Mouse (Mus musculus) liver, adult 2 months (tissue): Measurements from ENCODE around the gene Eno2.

ENCODE experiments used
- CTCF ChIP-seq: fragments of 200-500 bp; IDR thresholded peaks from 2 replicates; pipeline ENCODE4 v1.5.1; 2011; ENCODE audit warnings: low read depth, low read length, control low read depth
- POLR2A ChIP-seq: fragments of 200-500 bp; IDR thresholded peaks from 2 replicates; pipeline ENCODE4 v1.6.1; 2011; ENCODE audit warnings: low read length, control low read depth; ENCODE audit not compliant: insufficient read depth; ENCODE audit errors: extremely low read depth

DNA sequence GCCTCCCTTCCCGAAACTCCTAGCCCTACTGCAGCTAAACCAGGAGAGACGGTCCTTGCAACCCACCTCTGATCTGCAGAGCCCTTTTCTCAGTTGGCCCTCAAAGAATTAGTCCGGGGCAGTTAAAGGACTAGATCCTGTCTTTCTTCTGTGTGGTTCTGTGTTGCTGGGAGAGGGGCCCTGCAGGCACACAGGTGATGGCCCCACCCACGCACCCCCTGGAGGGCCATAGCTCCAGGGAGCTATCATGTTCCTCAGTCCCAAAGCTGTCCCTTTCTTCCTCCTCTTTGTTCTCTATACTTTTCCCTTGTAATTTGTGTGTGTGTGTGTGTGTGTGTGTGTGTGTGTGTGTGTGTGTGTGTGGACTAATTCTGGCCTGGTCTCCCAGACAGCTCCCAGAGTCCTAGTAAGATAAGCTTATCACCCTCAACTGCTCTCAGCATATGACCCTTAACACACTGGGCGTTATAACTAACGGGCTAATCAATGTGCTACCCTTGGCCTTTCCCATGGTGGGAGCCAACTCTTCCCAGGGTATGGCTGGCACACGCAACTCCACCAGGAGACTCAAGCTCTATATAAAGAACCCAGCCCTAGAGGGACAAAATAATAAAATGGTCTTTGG, 50.0 kb downstream of the Eno2 start:
- TF ChIP-seq CTCF: no peak
- no peak for TF ChIP-seq POLR2A
